Mouse (Mus musculus) liver, postnatal 0 days (tissue): ENCODE measurements around the gene Fhdc1. TPM values are rescaled to one million over a fixed set of nuclear protein-coding genes. Genes with fewer than 3 reads are reported as not detected.

Source experiments
- ATAC-seq: fragments of 200-750 bp; cut with Nextera tagmentation; 2 replicates; pipeline ENCODE4 v1.8.0; 2017; ENCODE audit warnings: mild to moderate bottlenecking, moderate library complexity
- DNase-seq: peaks from one replicate; pipeline ENCODE4 v3.0.0-alpha.2; 2016
- H3K27ac ChIP-seq: fragments of 300-500 bp; sonication (generic); 2 replicates; pipeline ENCODE4 v1.5.1; 2014; ENCODE audit warnings: antibody characterized with exemption, moderate library complexity, mild to moderate bottlenecking, low read depth
- H3K27me3 ChIP-seq: fragments of 300-500 bp; sonication (generic); 2 replicates; pipeline ENCODE4 v1.6.1; 2014; ENCODE audit warnings: low read length, control low read depth, mixed read lengths; ENCODE audit not compliant: insufficient read depth
- H3K36me3 ChIP-seq: fragments of 300-500 bp; sonication (generic); replicated peaks from 2 replicates; pipeline ENCODE4 v1.6.1; 2014; ENCODE audit warnings: mild to moderate bottlenecking, control low read depth, low read length, moderate library complexity, mixed read lengths; ENCODE audit not compliant: insufficient read depth
- H3K4me1 ChIP-seq: fragments of 300-500 bp; sonication (generic); 2 replicates; pipeline ENCODE4 v1.6.1; 2014; ENCODE audit warnings: antibody characterized with exemption, mild to moderate bottlenecking, control low read depth; ENCODE audit not compliant: insufficient read depth
- H3K4me2 ChIP-seq: fragments of 300-500 bp; sonication (generic); 2 replicates; pipeline ENCODE4 v1.6.1; 2014; ENCODE audit warnings: low read depth, mild to moderate bottlenecking, low read length, moderate library complexity, mixed read lengths
- H3K4me3 ChIP-seq: fragments of 300-500 bp; sonication (generic); 2 replicates; pipeline ENCODE4 v1.5.1; 2014; ENCODE audit warnings: low read depth, low read length
- H3K9ac ChIP-seq: fragments of 300-500 bp; sonication (generic); replicated peaks from 2 replicates; pipeline ENCODE4 v1.6.1; 2014; ENCODE audit warnings: mild to moderate bottlenecking, moderate library complexity
- H3K9me3 ChIP-seq: fragments of 300-500 bp; sonication (generic); 2 replicates; pipeline ENCODE4 v1.6.1; 2016; ENCODE audit warnings: mild to moderate bottlenecking, control low read depth, low read length, mixed read lengths
- CTCF ChIP-seq: sonication (generic); IDR thresholded peaks from 2 replicates; pipeline ENCODE4 v1.5.1; 2016; ENCODE audit warnings: antibody characterized with exemption, low read depth
- EP300 ChIP-seq: IDR thresholded peaks from 2 replicates; pipeline ENCODE4 v1.6.1; 2016; ENCODE audit warnings: antibody characterized with exemption, low read depth, mild to moderate bottlenecking
- WGBS: fragments of 180-500 bp; shearing (Covaris S2); extraction: QIAGEN DNeasy Blood & Tissue Kit; methylation state at CpG from one replicate; pipeline ENCODE4 v1.1.7; 2014; ENCODE audit not compliant: insufficient replicate concordance; 5-methylcytosine and 5-hydroxymethylcytosine counted together
- polyA plus RNA-seq: library from polyadenylated mRNA; unstranded; fragments of >200 nt; fragmentation: Nextera tagmentation; extraction: Ambion mirVana; gene quantifications from 2 replicates; pipeline ENCODE4 v1.2.1, GENCODE M21; 2015

Gene Fhdc1
- polyA plus RNA-seq, 1 experiment from 2014 or later: 19.1 TPM

DNA sequence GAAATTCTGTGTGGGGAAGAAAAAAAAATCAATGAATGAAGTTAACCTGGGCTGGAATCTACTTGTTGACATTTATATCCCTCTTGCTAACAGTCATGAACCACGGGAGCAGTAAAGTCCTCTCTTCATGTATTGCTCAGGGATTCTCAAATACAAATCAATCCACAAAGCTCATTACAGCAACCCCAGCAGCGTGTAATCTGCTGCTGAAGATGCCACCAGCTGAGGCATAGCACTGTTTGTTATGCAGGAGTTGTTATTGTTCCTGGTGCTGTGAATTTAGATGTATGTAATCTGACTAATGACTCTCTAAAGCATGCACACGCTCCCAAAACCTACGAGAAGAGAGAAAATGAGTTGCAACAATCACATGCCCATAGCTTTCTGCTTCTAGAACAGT is 82.3 kb downstream of the Fhdc1 start:
- ATAC-seq: no peak
- no peak overlapping the region for H3K4me3 ChIP-seq
- H3K36me3 ChIP-seq: no peaks in the 10 kb centered on the region
- H3K27ac ChIP-seq: no peak overlapping the region
- no peaks in the 10 kb centered on the region for H3K9me3 ChIP-seq
- H3K4me1 ChIP-seq: no peaks in the 10 kb centered on the region
- no peak overlapping the region for H3K4me2 ChIP-seq
- TF ChIP-seq EP300: no peak
- no peak for TF ChIP-seq CTCF
- WGBS: 65% methylated on average over 4 of the region's 4 CpGs
- no peaks in the 10 kb centered on the region for H3K27me3 ChIP-seq
- no peak for DNase-seq
- no peak overlapping the region for H3K9ac ChIP-seq

DNA sequence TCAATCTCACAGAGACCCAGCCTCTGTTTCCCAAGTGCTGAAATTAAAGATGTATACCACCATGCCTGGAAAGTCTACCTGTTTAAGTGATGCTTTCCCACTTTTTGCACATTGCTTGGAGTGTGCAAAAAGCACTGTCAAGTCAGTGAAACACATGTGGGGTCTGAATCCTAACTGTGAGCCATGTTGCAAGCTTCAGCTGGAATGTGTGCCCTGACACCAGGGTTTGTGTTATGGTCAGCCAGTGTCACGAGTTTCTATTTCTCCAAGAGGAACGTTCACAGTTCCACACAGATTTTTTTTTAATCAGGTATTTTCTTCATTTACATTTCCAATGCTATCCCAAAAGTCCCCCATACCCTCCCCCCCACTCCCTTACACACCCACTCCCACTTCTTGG is 84.0 kb downstream of the Fhdc1 start:
- H3K36me3 ChIP-seq: no peaks in the 10 kb centered on the region
- no peaks in the 10 kb centered on the region for H3K4me1 ChIP-seq
- WGBS: 85% methylated on average over 2 of the region's 2 CpGs
- H3K4me3 ChIP-seq: no peak overlapping the region
- no peak overlapping the region for H3K9ac ChIP-seq
- ATAC-seq (no peak), DNase-seq (no peak)
- H3K27ac ChIP-seq: no peak overlapping the region
- H3K9me3 ChIP-seq: no peaks in the 10 kb centered on the region
- no peak for TF ChIP-seq CTCF
- no peak for TF ChIP-seq EP300
- no peaks in the 10 kb centered on the region for H3K27me3 ChIP-seq
- H3K4me2 ChIP-seq: no peak overlapping the region

DNA sequence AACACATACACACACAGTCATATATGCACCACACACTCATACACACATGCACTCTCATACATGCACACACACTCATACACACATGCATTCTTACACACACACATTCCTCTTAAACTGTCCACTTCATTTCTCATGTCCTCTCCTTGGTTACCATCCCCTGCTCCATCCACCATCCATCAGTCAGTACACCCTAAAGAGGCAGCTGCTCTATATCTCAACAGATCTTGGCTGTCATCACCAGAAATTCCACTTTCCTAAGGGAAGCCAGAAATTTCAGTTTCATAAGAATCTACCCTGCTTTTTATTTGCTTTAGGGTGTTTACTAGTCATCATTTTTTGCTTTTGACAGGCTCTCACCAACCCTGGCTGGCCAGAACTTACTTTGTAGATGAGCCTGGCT is 84.4 kb downstream of the Fhdc1 start:
- Histone ChIP-seq H3K4me2 (no peak overlapping the region), H3K4me1 (no peaks in the 10 kb centered on the region), H3K27ac (no peak overlapping the region), H3K27me3 (no peaks in the 10 kb centered on the region), H3K9ac (no peak overlapping the region), H3K9me3 (no peaks in the 10 kb centered on the region), H3K36me3 (no peaks in the 10 kb centered on the region), H3K4me3 (no peak overlapping the region)
- TF ChIP-seq EP300 (no peak), CTCF (no peak)
- no peak for DNase-seq
- ATAC-seq: no peak

DNA sequence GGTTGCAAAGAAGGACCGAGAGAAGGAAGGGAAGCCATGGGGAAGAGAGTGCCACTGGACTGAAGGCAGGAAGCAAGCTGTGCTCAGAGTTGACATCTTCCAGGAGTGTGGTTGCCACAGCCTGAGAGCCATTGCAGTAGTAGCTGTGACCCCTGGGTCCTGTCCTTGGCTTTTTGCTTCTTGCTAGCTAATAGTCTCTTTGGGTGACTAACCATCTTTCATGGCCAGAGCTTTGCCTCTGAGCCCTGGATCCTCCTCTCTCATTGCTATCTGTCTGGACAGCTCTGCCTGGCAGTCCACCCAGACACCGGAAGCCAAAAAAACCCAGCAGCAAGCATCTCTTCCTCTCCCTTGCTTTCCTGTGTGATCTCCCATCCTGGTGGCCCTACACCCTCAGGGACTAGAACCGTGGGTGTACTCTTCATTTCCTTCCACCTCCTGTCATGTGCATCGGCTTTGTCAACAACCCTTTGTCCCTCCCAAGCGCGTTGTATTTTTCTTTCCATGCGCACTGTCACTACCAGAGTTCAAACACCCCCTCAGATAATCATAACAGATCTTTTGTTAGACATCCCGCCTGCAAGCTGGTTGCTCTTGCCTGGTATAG is 85.3 kb downstream of the Fhdc1 start:
- H3K9ac ChIP-seq: no peak overlapping the region
- H3K4me2 ChIP-seq: no peak overlapping the region
- H3K36me3 ChIP-seq: no peaks in the 10 kb centered on the region
- no peaks in the 10 kb centered on the region for H3K9me3 ChIP-seq
- peaks cover 2% of the 10 kb centered on the region; the same call in 1 of the 2 replicates for H3K4me1 ChIP-seq
- DNase-seq (no peak), ATAC-seq (no peak)
- 64% methylated on average over 8 of the region's 8 CpGs for WGBS
- H3K27me3 ChIP-seq: no peaks in the 10 kb centered on the region
- no peak for TF ChIP-seq EP300
- no peak for TF ChIP-seq CTCF
- H3K4me3 ChIP-seq: no peak overlapping the region
- no peak overlapping the region for H3K27ac ChIP-seq

Other genes starting within 250 kb of the Fhdc1 start
- 2.7 and 2.9 TPM in 2 replicates for gene Trim2, start 173.6 kb downstream of the Fhdc1 start, polyA plus RNA-seq
- 13.2 and 15.1 TPM in 2 replicates for gene Arfip1, start 102.2 kb upstream of the Fhdc1 start, polyA plus RNA-seq
- gene Tigd4, start 113.1 kb upstream of the Fhdc1 start, polyA plus RNA-seq: not detected in 2 replicates
- 2.9 and 3.5 TPM in 2 replicates for gene Tmem154, start 185.8 kb upstream of the Fhdc1 start, polyA plus RNA-seq